Mouse (Mus musculus) adrenal gland, adult 2 months (tissue): ENCODE measurements around the gene H6pd. TPM values are rescaled to one million over a fixed set of nuclear protein-coding genes. Genes with fewer than 3 reads are reported as not detected.

Source experiments
- DNase-seq: peaks from one replicate; pipeline ENCODE4 v3.0.0; 2021
- polyA plus RNA-seq: library from polyadenylated mRNA; depleted of rRNA; stranded (reverse); fragments of >200 nt; gene quantifications from 2 replicates; pipeline ENCODE4 v1.2.3, GENCODE M21; 2012
- total RNA-seq, 2 experiments: library from RNA; stranded (reverse); gene quantifications; 2 replicates each; pipeline ENCODE4 v1.2.3; 2021

Gene H6pd
- total and polyA plus RNA-seq, 3 experiments, result 120 to 197 (median 154) TPM

DNA sequence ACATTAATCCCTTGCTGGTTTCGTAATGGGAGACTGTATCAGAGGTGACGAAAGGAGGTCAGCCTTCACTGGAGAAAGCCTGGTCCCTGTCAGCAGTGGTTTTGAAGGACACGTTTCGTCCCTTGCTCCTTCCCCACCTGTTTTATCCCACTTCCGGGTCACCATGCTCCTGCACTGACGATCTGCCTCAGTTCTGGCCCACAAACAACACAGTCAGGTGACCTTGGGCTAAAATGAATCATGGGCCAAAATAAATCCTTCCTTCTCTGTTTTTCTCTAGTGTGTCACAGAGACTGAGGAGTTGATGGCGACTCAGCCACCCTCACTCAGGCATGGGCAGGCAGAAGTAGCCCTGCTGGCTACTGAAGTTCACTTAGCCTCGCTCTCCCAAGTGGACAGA is 33.5 kb downstream of the H6pd start:
- DNase-seq, result peak; percentile 80

DNA sequence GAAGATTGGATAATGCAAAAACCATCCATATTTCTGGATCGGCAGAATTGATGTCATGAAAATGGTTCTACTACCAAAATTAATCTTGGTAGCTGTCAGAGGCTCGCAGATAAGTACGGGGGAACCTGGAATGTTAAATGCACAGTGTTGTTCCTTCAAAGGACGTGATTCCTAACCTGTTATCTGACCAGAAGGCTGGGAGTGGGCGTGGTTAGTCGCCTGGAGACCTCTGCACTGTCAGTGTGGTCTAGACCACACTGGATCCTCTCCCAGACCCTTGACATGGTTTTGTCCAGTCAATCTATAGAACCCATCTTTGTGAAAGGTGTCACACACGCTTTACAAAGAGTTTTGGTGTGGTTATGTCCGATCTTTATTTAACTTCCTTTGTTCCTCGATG is 37.4 kb downstream of the H6pd start:
- DNase-seq, result no peak

DNA sequence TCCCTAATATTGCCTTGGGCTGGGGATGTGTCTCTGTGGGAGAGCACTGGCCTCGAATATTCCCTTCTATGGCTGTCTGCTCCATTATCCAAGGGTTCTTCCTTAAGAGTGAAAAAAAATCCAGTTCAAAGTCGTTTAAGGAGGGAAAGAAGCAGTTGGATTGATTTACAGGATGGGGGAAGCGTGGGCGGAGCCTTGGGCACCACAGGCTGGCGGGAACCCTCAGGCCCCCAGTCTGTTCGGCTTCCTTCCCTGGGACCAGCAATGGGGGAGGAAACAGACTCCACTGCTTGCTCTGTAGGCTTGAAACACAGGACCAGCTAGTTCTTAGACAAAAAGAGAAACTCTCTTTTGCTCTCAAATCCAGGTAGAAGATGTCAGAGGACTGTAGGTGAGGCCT is 40.3 kb downstream of the H6pd start:
- DNase-seq, result no peak

DNA sequence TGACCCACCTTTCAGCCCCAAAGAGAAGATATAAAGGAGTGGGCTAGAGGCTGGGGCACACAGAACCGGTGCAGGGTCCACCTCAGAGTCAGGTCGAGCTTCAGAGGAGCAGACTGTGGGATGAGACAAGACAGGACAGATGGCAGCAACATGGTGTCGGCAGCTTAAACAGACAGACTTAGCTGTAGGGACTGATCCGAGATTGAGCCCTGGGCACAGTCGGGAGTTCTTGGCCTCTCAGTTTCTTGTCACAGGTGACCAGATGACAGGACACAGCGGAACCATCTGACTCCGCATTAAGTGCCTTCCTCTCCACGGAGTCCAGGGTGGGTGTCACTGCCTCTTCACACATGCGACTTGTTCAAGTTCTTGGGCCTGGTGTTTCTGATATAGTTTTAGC is 41.9 kb downstream of the H6pd start:
- DNase-seq, result no peak

DNA sequence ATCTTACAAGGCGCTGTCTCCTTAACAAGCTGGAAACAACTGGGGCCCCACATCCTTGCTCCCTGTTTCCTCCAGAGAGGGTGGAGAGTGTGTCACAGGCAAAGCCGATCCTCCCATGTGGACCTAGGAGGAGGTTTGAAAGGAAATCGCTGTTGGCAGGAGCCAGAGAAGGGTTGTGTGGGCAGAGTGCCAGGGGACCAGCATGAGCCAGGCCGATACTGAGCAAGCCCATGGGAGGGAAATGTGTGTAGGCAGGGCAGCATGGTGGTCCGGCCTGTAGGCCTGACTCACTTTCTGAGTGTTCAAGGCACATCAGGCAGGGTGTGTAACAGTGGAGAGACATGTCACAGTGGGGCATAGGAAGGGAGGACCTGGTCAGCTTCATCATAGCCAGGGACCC is 42.6 kb downstream of the H6pd start:
- DNase-seq, result peak; percentile 75

DNA sequence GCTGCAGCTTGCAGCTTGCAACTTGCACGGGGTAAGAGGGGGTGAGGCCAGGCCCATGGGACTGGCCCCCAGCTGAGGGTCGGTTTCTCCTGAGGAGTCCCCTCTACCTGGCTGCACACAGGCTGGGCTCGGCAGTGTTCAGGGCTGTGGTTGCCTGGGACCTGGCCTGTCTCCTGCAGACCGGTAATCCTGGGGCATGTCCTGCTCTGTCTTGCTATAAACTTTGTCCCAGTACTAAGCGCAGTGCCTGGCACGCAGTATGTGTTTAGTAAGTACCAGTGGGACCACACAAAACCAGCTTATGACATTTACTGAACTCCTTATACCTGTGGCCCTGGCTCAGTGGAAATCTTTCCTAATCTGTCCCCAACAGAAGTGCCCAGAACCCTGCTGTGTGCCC is 43.2 kb downstream of the H6pd start:
- no peak for DNase-seq

DNA sequence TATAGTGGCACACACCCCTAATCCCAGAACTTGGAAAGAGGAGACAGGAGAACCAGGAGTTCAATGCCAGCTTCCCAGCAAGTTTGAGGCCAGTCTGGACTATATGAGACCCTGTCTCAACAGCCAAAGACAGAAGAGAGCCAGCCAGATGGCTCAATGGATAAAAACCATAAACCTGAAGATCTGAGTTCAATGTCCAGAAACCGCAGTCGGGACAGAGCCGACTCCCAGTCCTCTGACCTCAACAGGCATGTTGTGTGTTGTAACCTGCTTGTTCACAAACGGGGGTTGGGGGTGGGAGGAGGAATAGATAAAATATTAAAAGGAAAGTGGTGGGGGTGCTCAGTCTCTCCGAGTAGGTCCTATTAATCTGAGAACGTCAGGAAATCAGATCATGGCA is 43.6 kb downstream of the H6pd start:
- no peak for DNase-seq

DNA sequence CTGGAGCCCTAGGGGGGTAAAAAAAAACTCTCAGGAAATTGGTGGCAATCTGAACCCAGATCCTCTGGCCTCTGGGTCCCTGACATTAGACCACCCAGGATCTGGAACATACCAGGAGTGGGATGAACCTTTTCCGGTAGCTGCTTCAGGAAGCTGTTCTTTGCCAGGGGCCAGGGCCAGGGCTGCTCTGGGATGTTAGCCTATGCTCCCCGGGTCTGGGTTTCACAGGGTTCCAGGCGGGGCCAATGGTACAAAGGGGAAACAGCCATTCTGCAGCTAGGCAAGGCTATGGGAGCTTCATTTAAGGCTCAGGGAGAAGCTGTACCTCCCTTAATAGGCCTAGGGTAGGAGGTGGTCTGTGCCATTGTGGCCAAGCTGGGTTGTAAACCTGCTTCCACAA is 44.1 kb downstream of the H6pd start:
- no peak for DNase-seq

DNA sequence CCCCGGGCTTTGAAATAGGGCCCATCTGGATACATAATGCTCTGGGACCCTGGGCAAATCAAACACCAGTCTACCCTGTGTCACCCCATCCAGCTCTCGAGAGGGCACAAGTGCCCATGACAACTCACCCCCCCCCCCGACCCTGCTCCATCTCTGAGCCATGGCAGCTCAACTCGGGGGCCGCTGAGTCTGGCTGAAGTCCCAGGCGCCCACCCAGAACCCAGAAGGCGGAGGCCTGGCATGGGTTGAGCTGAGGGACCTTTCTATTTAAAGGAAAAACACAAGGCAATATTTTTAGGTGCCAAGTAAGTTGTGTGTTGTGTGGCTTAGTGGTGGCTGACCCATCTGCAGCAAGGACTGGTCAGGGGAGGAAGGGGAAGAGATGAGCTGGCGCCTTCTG is 44.5 kb downstream of the H6pd start:
- DNase-seq, result no peak

DNA sequence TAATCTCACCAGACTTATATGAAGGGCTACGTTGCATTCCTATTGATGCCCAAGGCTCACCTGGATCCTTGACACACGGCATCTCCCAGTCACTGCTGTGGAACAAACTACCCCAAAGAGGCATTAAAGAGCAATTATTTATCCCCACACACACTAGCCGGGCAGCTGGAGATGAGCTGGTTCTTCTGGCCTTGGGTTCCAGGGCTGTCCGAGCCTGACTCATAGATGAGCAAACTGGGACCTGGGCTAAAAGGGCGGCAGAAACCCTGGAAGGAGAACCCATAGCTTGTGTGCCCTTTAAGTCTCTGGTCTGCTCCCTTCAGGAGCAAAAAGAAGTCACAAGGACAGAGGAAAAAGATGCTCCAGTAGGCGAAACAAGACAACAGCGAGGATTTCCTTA is 48.4 kb downstream of the H6pd start:
- peak; percentile 78 for DNase-seq

DNA sequence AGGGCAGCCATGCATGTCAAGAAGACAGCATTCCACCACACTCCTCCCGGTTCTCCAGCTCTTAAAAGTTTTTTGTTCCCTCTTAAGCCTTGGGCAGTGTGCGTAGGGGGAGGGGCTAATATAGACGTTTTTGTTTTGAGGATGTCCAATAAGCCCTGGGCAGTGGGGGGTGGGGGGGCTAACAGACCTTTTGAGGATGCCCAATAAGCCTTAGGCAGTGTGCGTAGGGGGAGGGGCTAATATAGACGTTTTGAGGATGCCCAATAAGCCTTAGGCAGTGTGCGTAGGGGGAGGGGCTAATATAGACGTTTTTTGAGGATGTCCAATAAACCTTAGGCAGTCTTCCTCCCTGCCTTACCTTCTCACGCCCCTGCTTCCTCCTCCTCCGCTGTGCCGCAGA is 49.0 kb downstream of the H6pd start:
- DNase-seq, result no peak

DNA sequence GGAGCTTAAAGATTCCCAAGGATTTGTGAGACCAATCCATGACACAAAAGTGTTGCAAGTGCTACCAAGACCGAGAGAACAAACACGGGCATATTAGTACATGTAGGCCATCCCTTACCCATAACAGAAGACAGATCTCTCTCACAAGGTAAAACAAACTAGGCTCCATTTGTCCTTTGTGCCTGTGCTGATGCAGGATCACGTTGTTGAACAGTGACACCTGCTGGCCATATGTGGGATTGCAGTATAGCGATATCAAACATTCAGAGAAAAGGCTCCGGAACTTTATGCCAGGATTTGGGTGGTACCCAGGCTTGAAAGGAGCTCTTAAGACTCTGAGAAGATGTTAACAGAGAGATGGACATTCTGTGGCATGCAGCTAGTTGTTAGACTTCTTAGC is 50.3 kb downstream of the H6pd start:
- DNase-seq, result peak; percentile 78

DNA sequence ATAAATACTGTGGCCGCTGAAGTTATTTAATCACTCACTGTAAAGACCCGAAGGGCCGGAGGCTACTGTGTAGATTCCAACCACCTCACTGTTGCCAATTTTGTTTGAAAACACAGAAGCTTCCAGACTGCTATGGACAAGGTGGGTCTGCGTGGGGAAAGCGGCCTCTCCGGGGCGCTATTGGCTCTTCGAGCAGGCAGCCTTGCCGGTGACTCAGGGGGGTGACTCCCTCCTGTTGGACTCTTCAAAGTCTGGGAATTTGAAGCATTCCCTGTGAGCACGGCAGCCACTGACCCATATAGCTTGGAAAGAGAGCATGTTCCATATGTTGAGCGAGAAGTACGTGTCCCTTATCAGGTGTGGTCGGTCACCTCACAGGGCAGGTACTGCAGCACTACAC is 52.8 kb downstream of the H6pd start:
- DNase-seq, result peak; percentile 39

DNA sequence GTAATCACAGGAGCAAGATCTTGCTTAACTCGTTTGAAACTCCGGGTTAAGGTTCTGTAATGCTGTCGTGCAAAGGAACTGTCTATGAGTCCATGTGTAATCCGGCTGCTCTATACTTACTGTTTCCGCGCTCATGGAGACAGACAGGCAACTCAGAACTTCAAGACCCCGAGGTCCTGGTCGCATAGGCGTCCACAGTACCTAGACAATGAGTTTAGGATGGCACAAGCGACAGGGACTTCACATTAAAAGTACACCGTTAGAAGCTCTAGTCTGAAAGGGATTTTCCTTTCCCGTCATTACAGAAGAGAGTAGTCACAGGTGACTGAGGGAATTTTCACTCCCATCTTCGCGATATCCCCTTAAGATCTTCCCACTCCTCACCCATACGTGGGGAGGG is 53.2 kb downstream of the H6pd start:
- DNase-seq, result no peak

DNA sequence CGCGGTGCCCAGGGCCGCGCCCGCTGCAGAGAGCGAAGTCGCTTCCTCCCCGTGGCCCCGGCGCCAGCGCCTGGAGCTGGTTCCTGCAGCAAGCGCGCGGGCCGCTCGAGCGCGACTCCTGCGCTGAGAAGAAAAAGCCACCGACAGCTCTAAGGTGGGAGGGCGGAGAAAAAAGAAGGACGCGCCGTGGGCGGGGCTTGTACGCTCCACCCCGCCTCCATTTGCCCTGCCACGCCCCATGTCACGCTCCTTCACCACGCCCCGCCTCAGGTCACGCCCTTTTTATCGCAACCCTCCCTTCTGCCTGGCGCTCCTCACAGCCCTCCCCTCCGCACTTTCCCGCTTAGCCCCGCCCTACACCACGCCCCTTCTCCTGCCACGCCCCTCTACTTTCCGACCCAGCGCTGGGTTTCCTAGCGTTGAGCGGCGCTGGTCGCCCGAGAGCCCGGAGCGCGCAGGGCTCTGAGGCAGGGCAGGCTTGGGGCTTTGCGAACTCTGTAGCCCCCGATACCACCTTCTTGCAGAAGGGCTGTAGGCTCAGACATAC is 53.9 kb downstream of the H6pd start, which contains the start of gene Spsb1:
Gene Spsb1, minus strand, starts transcription at position 151 of the 547 bp plus-strand sequence.
- DNase-seq, result peak; percentile 99

DNA sequence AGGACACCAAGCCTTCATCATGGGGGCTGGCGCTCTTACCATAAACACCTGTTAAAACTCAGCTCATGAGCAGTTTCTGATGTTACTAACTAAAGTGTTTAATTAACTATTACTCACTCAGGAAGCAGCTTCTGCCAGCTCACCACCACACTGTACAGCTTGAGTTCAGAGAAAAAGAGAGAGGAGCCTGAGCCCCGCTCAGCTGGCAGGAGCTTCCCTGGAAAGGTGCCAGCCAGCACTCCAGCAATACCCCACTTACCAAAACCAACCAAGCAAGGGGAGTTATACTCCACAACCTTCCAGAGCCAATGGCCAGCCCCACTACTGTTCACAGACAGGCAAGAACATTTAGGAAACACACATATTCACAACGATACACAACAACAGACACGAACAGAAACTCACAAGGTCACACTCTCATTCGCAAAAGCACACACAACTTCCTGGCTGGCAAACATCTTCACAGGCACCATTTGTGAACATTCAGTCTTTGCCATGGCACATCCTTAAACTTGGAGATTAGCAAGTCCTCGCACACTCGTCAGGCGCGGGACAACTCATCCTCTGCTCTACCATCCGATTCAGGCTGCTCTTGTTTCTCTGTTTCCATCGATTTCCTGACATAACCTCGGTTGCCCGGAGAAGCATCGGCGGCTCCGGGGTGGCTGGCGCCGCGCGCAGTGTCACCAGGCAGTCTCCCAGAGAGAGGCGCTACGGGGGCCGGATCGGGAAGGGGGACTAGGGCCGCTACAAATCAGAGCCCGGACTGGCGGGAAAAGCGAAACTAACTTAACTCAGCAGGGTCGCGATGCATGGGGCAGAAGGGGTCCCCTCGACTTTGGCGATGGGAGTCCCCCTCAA is 55.0 kb downstream of the H6pd start:
- peak; percentile 77 for DNase-seq

DNA sequence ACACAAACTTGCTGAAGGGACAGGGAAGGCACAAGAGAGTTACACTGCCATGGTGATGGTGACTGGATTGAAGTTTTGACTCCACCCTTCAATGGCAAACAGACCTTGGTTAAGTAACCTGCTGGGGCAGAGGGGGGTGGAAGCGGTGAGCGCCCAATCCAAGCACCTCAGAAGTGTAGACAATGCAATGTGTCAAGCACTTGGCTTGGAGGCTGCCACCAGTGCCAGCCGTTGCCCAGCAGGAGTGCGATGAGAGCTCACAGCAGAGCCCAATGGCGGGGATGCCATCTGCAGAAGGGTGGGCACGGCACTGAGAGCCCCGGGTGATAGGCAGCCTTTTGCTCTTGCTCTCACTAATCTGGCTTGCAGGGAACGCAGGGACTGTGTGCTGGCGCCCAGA is 56.6 kb downstream of the H6pd start:
- DNase-seq, result no peak

DNA sequence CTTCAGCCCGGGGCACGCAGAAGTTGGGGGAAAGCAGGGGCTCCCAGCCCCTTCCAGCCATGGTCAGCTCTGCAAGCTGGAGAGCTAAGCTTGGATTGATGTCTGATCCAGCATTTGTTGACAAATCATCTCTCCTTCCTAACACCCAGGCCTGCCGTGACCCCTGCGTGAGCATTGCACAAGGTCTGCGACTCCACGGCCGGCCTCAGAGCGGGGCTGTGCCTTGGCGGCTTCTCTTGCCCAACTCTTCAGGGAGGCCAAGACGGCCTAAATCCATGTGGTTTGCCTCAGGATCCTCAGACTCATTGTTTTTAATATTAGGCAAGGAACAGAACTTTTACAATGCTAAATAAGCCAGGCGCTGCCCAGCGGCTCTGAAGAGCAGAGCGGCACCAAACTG is 57.6 kb downstream of the H6pd start:
- DNase-seq, result peak; percentile 73

DNA sequence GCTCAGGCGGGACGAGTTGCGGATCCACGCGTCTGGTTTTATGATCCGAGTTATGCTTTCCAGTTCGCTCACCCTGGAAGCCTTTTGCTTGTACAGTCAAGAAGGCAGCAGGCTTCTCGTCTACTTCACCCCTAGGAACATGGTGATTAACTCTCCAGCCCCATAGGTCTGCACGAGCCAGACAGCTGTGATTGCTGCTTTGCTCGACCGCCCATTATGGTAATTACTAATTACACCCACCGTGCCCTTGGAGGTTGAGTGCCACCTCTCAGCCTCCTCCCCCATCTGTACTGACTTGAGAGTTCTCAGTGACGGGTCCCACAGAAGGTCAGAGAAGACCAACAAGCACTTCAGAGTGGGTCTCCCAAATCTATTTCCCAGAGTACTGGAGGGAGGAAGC is 59.1 kb downstream of the H6pd start:
- DNase-seq, result no peak

DNA sequence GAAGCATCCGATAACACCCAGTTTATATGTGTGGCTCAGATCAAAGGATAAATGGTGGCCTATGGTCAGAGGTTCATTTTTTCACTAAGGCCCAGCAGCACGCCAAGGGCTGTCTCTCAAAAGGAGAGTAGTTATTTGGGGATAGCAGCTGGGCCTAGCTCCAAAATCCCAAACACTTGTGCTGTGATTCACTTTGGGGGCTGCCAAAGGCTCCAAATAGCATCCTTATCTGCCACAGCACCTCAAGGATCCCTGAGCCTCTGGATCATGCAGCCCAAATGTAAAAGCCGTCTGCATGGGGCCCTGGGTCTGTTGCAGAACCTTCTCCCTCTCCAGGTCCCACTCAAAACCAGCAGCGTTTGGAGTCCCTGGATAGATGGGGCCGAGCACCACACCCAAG is 60.7 kb downstream of the H6pd start:
- no peak for DNase-seq

DNA sequence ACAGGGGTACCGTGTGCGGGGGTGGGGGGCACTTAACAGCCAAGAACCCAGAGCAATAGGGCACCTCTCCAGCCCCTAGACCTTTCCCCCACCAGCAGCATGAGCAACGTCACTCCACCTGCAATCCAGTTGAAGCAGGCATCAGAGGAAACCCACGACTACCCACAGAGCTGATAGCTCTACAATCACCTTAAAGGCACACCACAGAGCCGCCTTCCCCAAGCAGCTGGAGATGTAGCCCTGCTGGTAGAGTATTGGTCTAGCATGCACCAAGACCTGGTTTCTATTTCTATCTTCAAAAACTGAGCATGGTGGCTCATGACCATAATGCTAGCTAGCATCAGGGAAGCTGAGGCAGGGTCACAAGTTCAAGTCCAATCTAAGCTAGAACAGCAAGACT is 61.4 kb downstream of the H6pd start:
- DNase-seq, result no peak

DNA sequence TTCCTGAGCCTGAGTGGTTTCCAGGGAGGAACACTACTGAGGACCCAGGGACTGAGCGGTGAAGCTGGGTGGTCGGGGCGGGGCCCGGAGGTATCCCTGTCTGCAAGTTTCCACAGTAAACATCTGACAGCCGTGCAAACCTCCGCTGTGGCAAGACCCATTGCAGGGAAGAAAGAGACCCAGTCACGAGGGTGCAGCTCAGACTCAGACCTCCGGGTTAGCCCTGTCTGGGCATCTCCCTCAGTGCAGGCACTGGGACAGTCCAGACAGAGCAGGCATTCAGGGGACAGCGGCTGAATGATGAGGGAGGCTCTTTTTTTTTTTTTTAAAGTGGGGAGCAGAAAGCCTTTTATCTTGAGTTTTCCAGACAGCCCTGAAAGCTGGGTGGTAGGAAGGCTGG is 63.6 kb downstream of the H6pd start:
- DNase-seq, result no peak

DNA sequence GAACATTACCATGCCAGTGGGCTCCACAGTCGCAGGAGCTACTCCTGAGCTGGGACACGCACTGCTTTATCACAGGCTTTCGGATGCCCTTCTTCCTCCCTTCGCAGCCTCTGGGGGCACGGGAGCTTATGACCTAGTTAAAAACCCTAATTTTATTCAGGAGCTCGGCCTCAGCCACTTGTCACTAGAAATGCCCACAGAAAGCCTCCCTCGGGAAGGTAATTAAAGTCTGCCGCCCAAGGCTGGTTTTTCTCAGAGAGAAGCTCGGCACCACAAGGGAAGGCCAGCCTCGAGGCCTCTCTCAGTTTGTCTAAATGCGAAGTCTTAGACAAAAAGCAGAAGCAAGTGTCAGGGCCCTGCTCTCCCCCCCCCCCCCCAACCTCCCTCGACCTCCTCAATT is 64.6 kb downstream of the H6pd start:
- no peak for DNase-seq
